Mouse (Mus musculus): ENCODE measurements around the gene Med10. TPM values are rescaled to one million over a fixed set of nuclear protein-coding genes. Genes with fewer than 3 reads are reported as not detected.
A peak's percentile ranks its signal among the peaks of the same experiment; 100 is the strongest.

Med10 gene
- polyA plus RNA-seq, 1 experiment from 2014 or later: 117 TPM

- no peak for ATAC-seq (replicated peaks; ENCODE audit: insufficient number of reproducible peaks, low FRiP score, low TSS enrichment)
- no peak overlapping the region for H3K9ac ChIP-seq (ENCODE audit: low read depth, low read length)
- no peaks in the 10 kb centered on the region for H3K9me3 ChIP-seq (replicated peaks; ENCODE audit: control insufficient read depth, low read length)
These were observed 13.5 kb upstream of the Med10 start for GRCm38 (mm10) chr13:69788704-69789103.

DNA sequence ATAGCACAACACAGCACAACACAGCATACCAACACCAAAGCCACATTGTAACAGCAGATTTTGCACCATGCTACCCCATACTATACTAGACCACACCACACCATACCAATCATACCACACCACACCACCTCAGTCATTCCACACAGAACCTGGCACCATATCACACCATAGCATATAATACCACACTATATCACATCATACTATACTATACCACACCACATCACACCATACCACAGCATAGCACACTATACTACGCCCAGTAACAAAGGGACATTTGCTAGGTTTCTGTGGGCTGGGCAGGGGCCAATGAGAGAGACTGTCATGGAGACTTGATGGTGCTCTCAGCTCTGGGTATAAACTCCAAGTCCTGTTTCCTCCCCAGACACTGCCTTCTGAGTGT is 10.4 kb upstream of the Med10 start:
- Histone ChIP-seq H3K36me3 (ENCODE audit: control insufficient read depth, insufficient read depth, low read length) (no peaks in the 10 kb centered on the region), H3K27me3 (ENCODE audit: control insufficient read depth, insufficient read depth, low read length) (no peaks in the 10 kb centered on the region), H3K4me3 (ENCODE audit: low read depth, low read length) (no peak overlapping the region), H3K9ac (ENCODE audit: low read depth, low read length) (no peak overlapping the region), H3K9me3 (replicated peaks; ENCODE audit: control insufficient read depth, low read length) (no peaks in the 10 kb centered on the region), H3K4me2 (no peak overlapping the region), H3K27ac (ENCODE audit: low read depth, low read length) (no peak overlapping the region), H3K4me1 (ENCODE audit: control insufficient read depth, insufficient read depth, low read length) (no peaks in the 10 kb centered on the region)
- 59% methylated on average over 1 of the region's 1 CpGs for WGBS (ENCODE audit: insufficient replicate concordance)
- no peak for ATAC-seq (replicated peaks; ENCODE audit: insufficient number of reproducible peaks, low FRiP score, low TSS enrichment)

More at GRCm38 (mm10) chr13:69788704-69789103, 13.5 kb upstream of the Med10 start:
- H3K4me1 ChIP-seq (ENCODE audit: control insufficient read depth, insufficient read depth, low read length): no peaks in the 10 kb centered on the region
- no peak overlapping the region for H3K4me2 ChIP-seq
- no peaks in the 10 kb centered on the region for H3K27me3 ChIP-seq (ENCODE audit: control insufficient read depth, insufficient read depth, low read length)
- WGBS (ENCODE audit: insufficient replicate concordance): 84% methylated on average over 5 of the region's 5 CpGs
- H3K4me3 ChIP-seq (ENCODE audit: low read depth, low read length): no peak overlapping the region
- H3K27ac ChIP-seq (ENCODE audit: low read depth, low read length): no peak overlapping the region
- no peaks in the 10 kb centered on the region for H3K36me3 ChIP-seq (ENCODE audit: control insufficient read depth, insufficient read depth, low read length)

GRCm38 (mm10) chr13:69792541-69793009 is 9.6 kb upstream of the Med10 start:
- Histone ChIP-seq H3K9me3 (replicated peaks; ENCODE audit: control insufficient read depth, low read length) (no peaks in the 10 kb centered on the region), H3K9ac (ENCODE audit: low read depth, low read length) (no peak overlapping the region), H3K36me3 (ENCODE audit: control insufficient read depth, insufficient read depth, low read length) (no peaks in the 10 kb centered on the region), H3K4me2 (no peak overlapping the region), H3K4me3 (ENCODE audit: low read depth, low read length) (no peak overlapping the region), H3K27ac (ENCODE audit: low read depth, low read length) (no peak overlapping the region), H3K4me1 (ENCODE audit: control insufficient read depth, insufficient read depth, low read length) (no peaks in the 10 kb centered on the region), H3K27me3 (ENCODE audit: control insufficient read depth, insufficient read depth, low read length) (no peaks in the 10 kb centered on the region)
- ATAC-seq (replicated peaks; ENCODE audit: insufficient number of reproducible peaks, low FRiP score, low TSS enrichment): no peak
- 62% methylated on average over 12 of the region's 12 CpGs for WGBS (ENCODE audit: insufficient replicate concordance)

- no peak overlapping the region for H3K4me2 ChIP-seq
- no peak for ATAC-seq (replicated peaks; ENCODE audit: insufficient number of reproducible peaks, low FRiP score, low TSS enrichment)
- H3K4me3 ChIP-seq (ENCODE audit: low read depth, low read length): no peak overlapping the region
- 56% methylated on average over 7 of the region's 7 CpGs for WGBS (ENCODE audit: insufficient replicate concordance)
- no peak overlapping the region for H3K9ac ChIP-seq (ENCODE audit: low read depth, low read length)
- no peaks in the 10 kb centered on the region for H3K9me3 ChIP-seq (replicated peaks; ENCODE audit: control insufficient read depth, low read length)
- H3K4me1 ChIP-seq (ENCODE audit: control insufficient read depth, insufficient read depth, low read length): no peaks in the 10 kb centered on the region
- H3K36me3 ChIP-seq (ENCODE audit: control insufficient read depth, insufficient read depth, low read length): no peaks in the 10 kb centered on the region
- no peaks in the 10 kb centered on the region for H3K27me3 ChIP-seq (ENCODE audit: control insufficient read depth, insufficient read depth, low read length)
- H3K27ac ChIP-seq (ENCODE audit: low read depth, low read length): no peak overlapping the region
These were observed 7.4 kb upstream of the Med10 start for GRCm38 (mm10) chr13:69794808-69795207.

DNA sequence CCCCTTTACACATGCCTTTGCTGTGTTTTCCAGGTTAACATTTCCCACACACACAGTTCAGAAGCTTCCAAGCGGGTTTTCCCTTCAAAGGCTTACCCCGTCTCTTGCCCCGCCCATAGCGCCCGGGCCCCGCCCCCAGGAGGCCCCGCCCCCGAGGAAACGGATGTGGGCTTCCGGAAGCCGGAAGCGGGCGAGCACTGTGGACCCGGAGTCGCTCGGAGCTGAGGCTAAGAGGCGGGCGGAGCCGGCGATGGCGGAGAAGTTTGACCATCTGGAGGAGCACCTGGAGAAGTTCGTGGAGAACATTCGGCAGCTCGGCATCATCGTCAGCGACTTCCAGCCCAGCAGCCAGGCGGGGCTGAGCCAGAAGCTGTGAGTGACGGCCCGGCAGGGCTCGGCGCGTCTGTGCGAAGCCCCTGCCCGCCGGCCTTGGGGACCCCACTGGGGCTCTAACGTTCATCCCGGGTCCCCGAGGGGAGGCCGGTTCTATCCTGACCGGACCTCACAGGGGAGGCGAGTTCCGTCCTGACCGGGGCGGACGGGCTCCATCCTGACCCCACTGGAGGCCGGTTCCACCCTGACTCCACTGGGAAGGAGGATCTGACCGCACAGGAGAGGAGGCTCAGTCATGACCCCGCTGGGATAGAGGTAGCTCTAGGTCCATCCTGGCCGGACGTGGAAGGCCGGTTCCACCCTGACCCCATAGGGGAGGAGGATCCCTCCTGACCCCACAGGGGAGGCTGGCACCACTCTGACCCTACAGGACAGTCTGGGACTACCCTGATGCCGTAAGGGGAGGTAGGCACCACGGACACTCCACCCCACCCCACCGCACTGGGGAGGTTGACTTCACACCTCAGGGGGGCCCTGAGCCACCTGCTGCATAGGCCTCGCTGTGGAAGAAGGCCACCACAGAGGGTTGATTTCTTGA is 7.8 kb downstream of the Med10 start:
- under 1% methylated on average over 55 of the region's 55 CpGs for WGBS (ENCODE audit: insufficient replicate concordance)
- Histone ChIP-seq H3K9ac (ENCODE audit: low read depth, low read length) (peak overlapping the region; percentile 88), H3K9me3 (replicated peaks; ENCODE audit: control insufficient read depth, low read length) (no peaks in the 10 kb centered on the region), H3K36me3 (ENCODE audit: control insufficient read depth, insufficient read depth, low read length) (peaks cover 15% of the 10 kb centered on the region), H3K4me2 (peak overlapping the region; percentile 98), H3K27ac (ENCODE audit: low read depth, low read length) (peak overlapping the region; percentile 22; the same call in 1 of the 2 replicates), H3K4me1 (ENCODE audit: control insufficient read depth, insufficient read depth, low read length) (peaks cover 14% of the 10 kb centered on the region), H3K4me3 (ENCODE audit: low read depth, low read length) (peak overlapping the region; percentile 96), H3K27me3 (ENCODE audit: control insufficient read depth, insufficient read depth, low read length) (no peaks in the 10 kb centered on the region)
- ATAC-seq (replicated peaks; ENCODE audit: insufficient number of reproducible peaks, low FRiP score, low TSS enrichment): peak; percentile 93

DNA sequence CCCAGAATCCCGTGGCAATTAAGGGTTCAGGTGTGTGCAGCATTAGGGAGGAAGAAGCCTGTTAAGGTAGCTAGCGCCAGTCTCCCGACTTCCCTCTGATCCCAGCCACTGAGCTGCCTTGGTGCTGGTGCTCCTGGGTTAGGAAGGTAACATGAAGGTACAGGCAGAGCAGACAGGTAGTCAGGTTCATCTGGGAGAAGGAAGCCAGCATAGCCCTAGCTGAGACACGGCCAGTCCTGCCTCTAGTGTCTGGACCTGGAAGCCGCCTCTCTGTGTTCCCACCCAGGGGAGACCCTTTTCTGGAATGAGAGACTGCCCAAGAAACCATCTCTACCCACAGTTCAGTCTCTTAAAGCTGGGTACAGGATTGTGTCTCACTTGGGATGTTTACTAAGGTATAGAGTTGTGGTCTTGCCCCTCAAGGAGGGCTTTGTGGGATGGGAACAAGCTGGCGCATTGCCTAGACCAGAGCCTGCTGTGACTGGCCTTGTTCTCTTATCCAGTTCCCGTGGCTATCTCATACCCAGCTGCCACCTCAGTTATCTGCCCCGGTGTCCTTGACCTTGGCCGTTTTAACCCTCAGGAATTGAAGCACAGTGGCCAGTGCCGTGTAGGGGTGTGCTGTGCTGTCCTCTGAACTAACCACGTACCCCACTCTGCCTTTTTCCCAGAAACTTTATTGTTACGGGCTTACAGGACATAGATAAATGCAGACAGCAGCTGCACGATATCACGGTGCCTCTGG is 8.9 kb downstream of the Med10 start:
- WGBS (ENCODE audit: insufficient replicate concordance): 74% methylated on average over 14 of the region's 14 CpGs
- no peak for ATAC-seq (replicated peaks; ENCODE audit: insufficient number of reproducible peaks, low FRiP score, low TSS enrichment)

GRCm38 (mm10) chr13:69813870-69814269 is 11.7 kb downstream of the Med10 start:
- Histone ChIP-seq H3K36me3 (ENCODE audit: control insufficient read depth, insufficient read depth, low read length) (peaks cover 25% of the 10 kb centered on the region), H3K27me3 (ENCODE audit: control insufficient read depth, insufficient read depth, low read length) (no peaks in the 10 kb centered on the region), H3K4me1 (ENCODE audit: control insufficient read depth, insufficient read depth, low read length) (peaks cover 14% of the 10 kb centered on the region), H3K9me3 (replicated peaks; ENCODE audit: control insufficient read depth, low read length) (no peaks in the 10 kb centered on the region), H3K27ac (ENCODE audit: low read depth, low read length) (no peak overlapping the region), H3K4me2 (no peak overlapping the region), H3K4me3 (ENCODE audit: low read depth, low read length) (no peak overlapping the region), H3K9ac (ENCODE audit: low read depth, low read length) (no peak overlapping the region)
- no peak for ATAC-seq (replicated peaks; ENCODE audit: insufficient number of reproducible peaks, low FRiP score, low TSS enrichment)
- 86% methylated on average over 5 of the region's 5 CpGs for WGBS (ENCODE audit: insufficient replicate concordance)

More for the DNA sequence above, 8.9 kb downstream of the Med10 start:
- peak overlapping the region; percentile 88 for H3K9ac ChIP-seq (ENCODE audit: low read depth, low read length)
- H3K4me1 ChIP-seq (ENCODE audit: control insufficient read depth, insufficient read depth, low read length): peaks cover 14% of the 10 kb centered on the region
- peak overlapping the region; percentile 96 for H3K4me3 ChIP-seq (ENCODE audit: low read depth, low read length)
- no peak overlapping the region for H3K27ac ChIP-seq (ENCODE audit: low read depth, low read length)
- H3K4me2 ChIP-seq: peak overlapping the region; percentile 98
- peaks cover 22% of the 10 kb centered on the region for H3K36me3 ChIP-seq (ENCODE audit: control insufficient read depth, insufficient read depth, low read length)
- H3K9me3 ChIP-seq (replicated peaks; ENCODE audit: control insufficient read depth, low read length): no peaks in the 10 kb centered on the region
- no peaks in the 10 kb centered on the region for H3K27me3 ChIP-seq (ENCODE audit: control insufficient read depth, insufficient read depth, low read length)

GRCm38 (mm10) chr13:69818306-69818705 is 16.1 kb downstream of the Med10 start:
- WGBS (ENCODE audit: insufficient replicate concordance): 80% methylated on average over 4 of the region's 4 CpGs
- H3K4me3 ChIP-seq (ENCODE audit: low read depth, low read length): no peak overlapping the region
- peaks cover 22% of the 10 kb centered on the region for H3K36me3 ChIP-seq (ENCODE audit: control insufficient read depth, insufficient read depth, low read length)
- H3K4me1 ChIP-seq (ENCODE audit: control insufficient read depth, insufficient read depth, low read length): no peaks in the 10 kb centered on the region
- H3K4me2 ChIP-seq: no peak overlapping the region
- H3K9ac ChIP-seq (ENCODE audit: low read depth, low read length): no peak overlapping the region
- H3K27me3 ChIP-seq (ENCODE audit: control insufficient read depth, insufficient read depth, low read length): no peaks in the 10 kb centered on the region
- no peak overlapping the region for H3K27ac ChIP-seq (ENCODE audit: low read depth, low read length)
- no peak for ATAC-seq (replicated peaks; ENCODE audit: insufficient number of reproducible peaks, low FRiP score, low TSS enrichment)
- H3K9me3 ChIP-seq (replicated peaks; ENCODE audit: control insufficient read depth, low read length): no peaks in the 10 kb centered on the region
